Mouse (Mus musculus): ENCODE data around the gene Catsper3. TPM values are rescaled to one million over a fixed set of nuclear protein-coding genes. Genes with fewer than 3 reads are reported as not detected.

The Catsper3 gene
- total RNA-seq, 2 experiments from 2014 or later, result 0.37 TPM; not detected in 1

DNA sequence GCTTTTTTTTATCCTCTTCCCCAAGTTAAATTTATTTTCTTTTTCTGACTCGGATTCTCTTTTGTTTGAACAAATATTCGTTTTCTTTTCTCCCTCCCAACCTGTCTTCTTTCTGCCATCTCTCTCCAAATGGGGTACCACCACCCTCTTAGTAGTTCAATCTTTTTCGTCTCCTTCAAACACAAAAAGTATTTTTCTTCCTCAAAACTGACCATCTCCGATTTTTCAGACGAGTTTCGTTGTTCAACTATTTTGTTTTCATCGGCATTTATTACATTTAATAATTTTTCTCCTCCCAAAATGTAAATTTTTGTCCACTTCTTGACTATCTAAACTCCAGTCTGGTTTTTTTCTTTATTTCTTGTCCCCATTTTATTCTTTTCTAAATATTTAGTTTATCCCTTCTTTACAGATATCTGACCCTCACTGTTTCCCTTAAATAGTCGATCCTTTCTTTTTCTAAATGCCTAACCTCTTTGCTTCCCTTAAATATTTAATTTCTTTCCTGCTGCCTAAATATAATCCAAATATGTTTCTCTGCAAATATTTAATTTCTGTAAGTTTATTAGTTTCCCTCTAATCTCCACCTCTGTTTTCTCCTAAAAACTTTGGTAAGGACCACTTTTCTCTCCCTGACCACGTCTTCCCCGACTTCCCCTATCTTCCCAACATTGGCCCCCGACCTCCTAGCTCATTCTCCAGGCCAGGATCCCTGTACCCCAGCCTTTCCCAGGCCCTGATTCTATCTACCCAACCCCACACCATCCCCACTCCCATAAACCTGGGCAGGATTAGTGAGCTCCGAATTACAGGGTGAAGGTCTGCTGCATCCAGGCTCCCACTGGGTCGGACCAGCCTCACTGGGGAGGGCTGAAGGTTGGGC lies 42.7 kb downstream of the Catsper3 start:
- no peak for DNase-seq (ENCODE audit: low spot score in 2 of 2)

DNA sequence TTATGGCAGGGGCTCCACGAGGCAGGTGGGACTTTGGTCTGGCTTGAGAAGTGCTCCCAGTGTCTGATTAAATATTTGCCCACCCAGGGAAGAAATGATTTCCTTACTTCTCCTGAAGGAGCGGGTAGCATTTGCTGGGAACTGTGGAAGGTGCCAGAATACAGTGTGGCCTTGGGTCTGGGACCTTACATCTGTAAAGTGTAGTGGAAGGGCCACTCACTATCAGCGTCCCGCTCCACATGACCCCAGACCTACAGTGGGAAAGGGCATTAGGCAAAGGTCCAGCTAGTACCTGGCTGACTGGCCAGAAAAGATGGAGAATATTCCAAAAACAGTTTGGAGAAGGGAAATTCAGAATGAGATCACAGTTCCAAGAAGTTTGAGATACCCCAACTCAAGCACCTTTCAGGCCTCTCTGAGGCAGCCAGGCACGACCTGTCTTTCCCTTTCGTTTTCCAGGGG lies 43.3 kb downstream of the Catsper3 start:
- DNase-seq (ENCODE audit: low spot score in 2 of 2), result no peak

DNA sequence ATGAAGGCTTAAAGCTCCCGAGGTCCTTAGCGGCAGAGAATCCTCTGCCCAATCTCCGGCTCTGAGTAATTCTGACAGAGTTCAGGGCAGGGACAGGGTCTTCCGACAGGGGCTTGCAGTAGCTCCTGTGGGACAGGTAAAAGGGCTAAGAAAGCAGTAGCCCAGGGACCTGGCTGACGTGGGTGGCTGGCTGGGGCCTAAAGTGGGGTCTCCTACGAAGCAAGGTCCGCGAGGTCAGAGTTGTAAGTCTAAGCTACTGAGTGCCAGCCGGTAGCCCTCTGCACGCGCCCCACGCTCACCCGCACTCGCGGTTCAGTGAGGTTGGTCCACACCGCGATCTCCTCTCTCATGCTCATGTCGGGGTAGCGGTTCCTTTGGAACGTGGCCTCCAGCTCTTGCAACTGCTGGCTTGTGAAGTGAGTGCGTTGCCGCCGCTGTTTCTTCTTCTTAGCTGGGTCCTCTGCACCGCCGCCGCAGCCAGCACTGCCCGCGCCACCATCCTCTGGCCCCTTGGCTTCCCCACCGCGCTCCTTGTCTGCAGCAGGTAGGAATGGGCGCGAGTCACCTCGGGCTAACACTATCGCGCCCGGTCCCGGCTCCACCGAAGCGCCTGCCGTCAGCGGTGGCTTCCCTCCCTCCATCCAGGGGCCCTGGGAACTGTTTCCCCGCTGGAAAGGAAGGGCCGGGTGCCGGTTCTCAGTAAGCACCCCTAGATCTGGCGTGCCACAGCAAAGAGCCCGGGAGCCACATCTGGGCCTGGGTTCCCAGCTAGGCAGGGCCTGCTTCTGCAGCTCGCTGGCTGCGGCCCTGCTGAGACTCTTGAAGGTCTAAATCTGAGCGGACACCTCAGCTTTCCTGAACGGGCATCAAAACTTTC lies 44.0 kb downstream of the Catsper3 start:
- DNase-seq (ENCODE audit: low spot score in 2 of 2), result no peak

DNA sequence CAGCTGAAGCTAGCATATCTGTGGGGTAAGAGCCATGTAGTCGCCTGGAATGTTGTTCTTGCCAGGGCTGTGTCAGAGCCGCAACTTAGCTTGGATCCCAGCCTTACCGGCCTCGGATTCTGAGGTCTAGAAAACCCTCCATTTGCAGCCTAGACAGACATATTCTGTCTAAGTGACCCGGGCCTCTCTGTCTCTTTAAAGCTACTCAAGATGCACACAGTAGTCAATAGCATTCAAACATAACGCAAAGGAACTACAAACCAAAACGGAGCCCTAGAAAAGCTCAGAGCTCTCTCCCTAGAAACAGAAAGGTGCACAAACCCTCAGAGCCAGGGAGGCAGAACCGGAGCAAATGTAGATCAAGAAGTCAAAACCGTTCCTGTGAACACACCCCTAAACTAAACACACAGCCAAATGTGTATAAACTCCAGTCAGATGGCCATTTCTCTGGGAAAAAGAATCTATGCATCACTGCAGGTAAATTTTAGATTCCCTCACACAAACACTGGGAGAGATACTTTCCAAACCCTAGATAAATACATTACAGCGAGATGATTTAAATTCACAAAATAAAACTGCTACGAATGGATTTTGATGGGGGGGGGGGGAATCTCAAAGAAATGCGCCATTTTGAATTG lies 44.8 kb downstream of the Catsper3 start:
- DNase-seq (ENCODE audit: low spot score in 2 of 2), result no peak

DNA sequence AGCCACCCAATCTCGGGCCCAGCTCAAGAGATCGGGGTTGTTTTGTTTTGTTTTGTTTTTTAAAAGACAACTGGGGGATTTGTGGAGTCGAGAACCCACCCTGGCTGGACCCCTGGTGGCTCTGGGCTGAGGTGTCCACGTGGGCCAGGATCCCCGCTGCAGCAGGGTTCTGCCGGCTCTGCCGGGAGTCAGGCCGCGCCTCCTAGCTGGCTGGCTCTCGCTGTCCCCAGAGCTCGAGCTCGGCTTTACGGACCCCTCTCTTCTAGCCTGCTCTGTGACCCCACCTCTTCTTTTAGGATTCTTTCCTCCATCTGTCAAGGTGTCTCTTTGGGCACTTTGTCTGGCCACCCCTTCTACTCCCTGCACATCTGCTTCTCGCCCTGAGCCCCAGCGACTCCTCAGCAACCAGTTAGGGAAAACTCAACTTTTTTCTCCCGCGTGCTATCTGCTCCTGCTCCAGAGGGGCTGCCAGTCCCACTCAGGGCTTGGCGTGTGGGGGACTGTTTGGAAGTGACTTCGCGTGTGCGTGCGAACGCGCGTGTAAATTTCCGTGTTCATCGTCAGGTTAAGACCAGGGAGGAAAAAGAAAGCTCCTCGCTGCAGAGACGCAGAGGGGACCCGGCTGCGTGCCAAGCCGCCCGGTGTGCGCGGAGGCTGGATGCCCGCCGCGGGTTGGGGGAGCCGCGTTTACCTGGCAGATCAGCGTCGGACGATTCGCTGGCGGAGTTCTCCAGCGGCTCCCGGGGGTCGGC lies 45.9 kb downstream of the Catsper3 start:
- no peak for DNase-seq (ENCODE audit: low spot score in 2 of 2)

DNA sequence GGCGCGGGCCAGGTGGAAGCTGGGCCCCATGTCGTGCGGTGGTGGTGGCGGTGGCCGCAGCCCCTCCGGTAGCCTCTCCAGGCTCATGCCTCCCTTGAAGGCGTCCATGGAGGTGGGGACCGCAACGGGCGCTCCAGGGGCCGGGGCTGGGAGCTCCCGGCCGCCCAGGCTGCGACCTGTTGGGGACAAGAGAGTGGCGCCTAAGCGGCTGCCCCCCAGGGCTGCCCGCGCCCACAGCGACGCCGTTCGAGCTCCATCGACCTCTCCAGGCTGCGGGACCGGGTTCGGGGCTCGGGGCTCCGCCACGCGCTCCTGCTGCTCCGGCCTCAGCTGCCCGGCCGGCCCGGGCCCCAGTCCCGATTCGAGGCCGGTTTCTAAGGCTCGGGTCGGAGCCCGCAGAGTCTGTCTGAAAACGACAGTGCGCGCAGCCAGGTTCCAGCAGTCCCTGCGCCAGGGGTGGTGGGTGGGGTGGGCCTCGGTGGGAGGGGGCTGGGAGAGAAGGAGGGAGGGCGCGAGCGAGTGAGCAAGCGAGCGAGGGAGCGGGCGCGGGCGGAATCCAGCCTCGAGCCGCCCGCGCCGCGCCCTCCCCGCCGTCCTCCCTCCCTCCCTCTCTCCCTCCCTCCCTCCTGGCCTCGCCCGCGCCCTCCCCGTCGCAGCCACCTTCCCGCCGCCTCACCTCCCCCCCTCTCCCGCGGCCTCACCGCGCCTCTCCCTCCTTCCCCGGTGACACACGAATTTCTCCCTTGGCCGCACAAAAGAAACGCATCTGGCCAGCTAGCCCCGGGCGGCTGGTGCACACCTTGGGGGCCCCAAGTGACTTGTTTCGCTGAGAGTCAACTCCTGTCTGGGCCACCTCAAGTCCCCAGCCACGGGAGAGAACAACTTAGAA lies 46.7 kb downstream of the Catsper3 start:
- DNase-seq (ENCODE audit: low spot score in 2 of 2), result no peak

DNA sequence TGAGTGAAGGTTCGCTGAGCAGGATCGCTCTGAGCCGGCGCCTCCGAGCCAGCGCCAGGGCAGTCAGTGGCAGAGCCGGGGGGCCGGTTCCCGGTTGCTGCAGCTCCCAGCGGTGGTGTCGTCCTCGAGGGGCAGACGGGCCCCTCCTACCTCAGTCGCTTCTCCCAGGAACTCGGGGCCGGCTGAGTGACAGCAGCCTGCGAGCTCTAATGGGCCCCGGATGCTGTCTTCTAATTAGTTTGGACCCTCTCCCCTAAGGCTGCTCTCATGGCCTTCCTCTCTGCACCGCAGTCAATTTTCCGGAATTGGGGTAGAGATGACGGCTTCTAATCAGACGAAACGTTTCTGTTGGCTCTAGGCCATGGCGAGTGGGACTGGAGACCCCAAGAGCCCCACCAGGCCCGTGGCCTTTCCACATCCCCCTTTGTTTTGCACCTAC lies 47.4 kb downstream of the Catsper3 start:
- no peak for DNase-seq (ENCODE audit: low spot score in 2 of 2)

DNA sequence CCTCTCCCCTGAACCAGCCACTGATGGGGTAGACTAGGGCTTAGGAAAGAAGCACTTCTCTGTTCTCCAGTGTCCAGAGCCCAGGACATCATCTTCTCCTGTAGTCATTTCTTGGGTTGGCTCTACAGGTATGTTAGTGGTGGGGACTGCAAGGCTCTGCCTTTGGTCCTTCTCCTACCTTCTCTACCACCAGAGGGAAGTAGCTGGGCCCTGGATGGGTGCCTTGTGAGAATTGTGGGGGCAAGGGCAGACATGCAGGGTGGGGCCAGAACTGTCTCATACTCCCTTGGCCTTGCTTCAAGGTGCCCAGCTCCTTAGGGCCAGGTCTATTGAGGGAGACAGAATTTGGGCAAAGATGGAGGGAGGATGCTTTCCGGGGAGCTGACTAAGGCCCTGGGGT lies 48.2 kb downstream of the Catsper3 start:
- DNase-seq (ENCODE audit: low spot score in 2 of 2), result no peak

DNA sequence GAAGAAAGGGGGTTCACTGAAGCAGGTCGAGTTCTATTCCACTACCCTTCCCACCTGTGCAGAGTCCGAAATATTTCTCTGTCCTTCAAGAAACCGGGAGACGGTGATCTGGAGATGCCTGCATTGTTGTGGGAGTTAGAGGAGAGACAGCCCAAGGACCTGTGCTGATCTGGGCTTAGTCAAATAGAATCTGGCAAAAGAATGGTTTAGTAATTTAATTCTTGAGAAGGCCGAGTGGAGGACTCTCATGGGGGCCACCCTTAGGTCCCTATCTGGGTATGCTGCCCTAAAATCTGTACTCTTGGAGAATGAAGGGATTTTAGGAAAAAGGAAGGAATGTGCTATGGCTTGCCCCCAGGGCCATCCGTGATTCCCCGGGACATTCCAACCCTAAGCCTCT lies 49.6 kb downstream of the Catsper3 start:
- DNase-seq (ENCODE audit: low spot score in 2 of 2), result no peak

DNA sequence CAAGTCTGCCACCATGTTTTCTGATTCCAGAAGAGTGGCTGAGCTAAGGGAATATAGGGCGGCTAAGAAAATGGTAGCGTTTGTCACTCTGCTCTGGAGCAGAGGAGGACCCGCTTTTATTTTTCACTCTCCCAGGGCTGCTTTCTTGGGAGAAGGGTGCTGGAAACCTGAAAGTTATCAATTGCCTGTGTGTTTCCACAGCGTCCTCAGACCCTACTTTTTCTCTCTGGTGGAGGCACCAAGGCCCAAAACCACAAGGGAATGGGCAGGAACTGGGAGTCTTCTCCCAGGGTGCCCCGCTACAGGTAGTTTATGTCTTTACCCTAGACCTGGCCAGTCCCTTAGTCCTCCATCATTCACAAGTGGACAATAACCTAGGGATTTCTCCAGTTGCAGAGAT lies 50.3 kb downstream of the Catsper3 start:
- no peak for DNase-seq (ENCODE audit: low spot score in 2 of 2)

DNA sequence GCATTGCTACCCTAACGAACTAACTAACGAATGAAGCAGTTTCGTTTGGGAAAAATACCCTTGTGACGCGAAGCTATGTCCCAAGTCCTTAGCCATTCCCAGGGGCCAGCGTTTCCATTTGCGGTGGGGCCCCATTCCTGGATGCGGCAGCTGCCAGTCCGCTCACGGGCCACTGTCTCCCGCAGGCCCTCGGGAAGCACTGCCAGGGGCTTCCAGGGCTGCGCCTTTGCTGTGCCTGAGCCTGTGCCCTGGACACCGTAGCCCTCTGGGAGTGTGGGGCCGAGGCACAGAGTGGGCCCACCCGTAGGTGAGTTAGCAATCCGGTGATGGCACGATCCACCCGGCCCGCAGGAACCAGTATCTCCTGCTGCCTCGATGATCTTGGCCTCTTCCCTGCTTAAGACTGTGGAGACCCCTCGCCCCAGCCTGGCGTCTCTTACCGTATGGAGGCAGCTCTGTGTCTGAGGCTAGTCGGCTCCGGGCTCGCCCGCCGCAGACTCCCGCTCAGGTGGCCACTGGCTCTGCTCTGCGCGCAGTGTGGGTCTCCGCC lies 51.3 kb downstream of the Catsper3 start:
- no peak for DNase-seq (ENCODE audit: low spot score in 2 of 2)

DNA sequence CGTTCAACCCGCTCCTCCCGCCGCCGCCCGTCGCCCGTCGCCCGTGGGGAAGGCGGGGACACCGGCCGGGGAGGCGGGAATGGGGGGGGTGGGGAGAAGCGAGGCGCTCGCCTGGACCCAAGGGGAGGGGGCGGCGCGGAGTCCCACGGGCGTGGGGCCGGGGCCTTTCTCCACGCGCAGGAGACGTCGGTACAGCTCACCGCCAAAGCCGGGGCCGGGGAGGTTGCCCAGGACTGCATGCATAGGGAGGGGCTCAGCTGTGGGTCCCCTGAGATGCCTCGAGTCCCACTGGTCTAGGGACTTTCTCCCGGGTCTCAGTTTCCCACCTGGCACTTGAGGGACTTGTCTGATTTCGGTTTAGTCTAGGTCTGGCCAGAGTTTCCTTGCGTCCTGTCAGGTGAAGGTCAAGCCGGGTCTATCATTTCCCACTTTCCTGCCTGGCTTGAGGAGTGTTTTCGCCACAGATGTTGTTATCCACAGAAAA lies 51.8 kb downstream of the Catsper3 start, which contains the start of gene Pitx1:
Gene Pitx1 (minus strand): TSS at position 51 of the 484 bp plus-strand sequence.
- no peak for DNase-seq (ENCODE audit: low spot score in 2 of 2)

DNA sequence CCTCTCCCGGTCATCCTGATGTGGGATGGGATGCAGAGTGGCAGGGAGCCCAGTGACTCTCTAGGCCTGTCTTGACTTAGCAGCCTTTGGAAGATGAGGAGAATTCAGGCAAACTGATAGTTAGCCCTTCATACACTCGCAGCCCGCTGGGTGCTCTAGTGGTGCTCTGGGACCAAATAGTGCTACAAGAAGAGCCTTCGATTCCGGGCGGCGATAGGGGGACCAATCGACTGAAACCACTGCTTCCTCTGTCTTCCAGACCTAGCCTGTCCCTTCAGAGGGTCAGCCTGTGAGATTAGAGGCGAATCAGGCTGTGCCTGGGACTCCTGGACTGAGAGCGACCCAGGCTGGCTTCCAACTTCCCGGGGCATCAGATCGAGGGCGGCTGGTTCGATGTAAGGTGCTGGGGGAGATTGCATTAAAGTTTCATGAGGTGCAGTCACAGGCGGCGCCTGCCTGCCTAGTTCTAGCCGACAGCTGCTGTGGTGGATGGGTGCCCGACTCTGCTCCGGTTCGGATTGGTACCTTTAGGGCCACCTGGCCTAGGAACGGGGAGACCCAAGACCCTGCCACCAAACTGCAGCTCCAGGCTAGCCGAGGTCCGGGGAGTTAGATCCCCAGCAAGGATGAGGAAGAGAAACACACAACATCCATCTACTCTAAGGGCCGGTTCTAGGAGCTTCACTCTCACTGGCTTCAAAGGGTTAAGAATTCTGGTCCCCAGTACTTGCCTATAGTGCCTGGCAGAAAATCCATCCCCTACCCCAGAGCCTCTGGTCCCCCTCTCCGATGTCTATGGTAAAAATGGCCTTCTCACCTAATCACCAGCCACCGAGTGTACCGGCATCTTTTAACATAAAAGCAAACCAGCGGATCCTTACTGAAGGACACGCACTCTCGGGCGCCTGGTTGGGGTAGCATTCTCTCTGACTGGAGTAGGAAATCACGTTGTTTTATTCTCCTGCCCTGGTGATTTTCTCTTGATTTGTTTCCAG lies 52.7 kb downstream of the Catsper3 start:
- no peak for DNase-seq (ENCODE audit: low spot score in 2 of 2)

DNA sequence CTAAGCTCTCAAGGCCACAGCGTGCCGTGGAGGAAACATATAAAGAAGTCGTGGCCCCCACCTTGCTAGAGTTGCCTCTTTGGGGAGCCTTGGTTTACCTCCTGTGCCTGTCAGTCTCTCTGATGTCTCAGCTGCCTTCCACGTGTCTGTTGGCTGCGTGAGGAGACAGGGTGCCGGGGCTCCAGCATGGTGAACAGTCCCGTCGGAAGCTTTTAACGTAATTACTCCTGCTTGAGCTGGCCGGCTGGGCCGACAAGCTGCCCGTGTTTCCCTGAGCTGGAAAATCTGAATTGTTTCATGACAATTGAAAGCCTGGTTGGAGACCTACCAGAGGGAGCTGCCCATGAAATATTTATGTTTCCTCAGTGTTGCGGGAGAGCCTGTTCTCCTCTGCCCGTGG lies 55.9 kb downstream of the Catsper3 start:
- no peak for DNase-seq (ENCODE audit: low spot score in 2 of 2)

DNA sequence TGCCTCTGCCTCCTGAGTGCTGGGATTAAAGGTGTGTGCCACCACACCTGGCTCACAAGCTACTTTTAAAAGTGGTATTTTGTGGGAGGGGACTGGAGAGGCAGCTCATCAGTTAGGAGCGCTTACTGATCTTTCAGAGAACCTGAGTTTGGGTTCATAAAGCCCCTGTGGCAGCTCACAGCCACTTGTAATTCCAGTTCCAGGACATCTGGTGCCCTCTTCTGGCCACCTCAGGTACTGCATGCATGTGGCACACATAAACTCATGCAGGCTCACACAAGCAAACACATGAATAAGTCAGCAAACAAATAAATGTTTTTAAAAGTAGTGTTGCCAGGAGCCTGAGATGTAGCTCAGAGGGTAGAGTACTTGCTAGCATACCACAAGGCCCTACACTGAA lies 59.3 kb downstream of the Catsper3 start:
- no peak for DNase-seq (ENCODE audit: low spot score in 2 of 2)

DNA sequence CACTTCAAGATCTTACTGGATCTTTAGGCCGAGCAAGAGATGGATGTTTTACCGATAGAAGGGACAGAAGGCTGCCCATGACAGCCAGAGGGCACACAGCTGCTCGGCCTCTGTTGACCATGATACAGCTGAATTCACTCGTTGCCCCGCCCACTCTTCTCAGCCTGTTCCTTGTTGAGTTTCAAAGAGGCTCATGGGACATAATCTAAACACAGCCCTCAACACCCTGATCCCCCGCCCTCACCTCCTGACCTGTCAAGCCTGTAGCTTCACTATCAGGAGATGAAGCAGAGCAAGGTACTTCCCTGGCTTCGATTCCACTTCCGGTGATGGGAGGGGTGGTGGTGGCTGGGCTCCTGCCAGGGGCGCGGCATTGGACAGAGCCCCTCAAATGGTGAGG lies 63.4 kb downstream of the Catsper3 start:
- DNase-seq (ENCODE audit: low spot score in 2 of 2), result no peak

DNA sequence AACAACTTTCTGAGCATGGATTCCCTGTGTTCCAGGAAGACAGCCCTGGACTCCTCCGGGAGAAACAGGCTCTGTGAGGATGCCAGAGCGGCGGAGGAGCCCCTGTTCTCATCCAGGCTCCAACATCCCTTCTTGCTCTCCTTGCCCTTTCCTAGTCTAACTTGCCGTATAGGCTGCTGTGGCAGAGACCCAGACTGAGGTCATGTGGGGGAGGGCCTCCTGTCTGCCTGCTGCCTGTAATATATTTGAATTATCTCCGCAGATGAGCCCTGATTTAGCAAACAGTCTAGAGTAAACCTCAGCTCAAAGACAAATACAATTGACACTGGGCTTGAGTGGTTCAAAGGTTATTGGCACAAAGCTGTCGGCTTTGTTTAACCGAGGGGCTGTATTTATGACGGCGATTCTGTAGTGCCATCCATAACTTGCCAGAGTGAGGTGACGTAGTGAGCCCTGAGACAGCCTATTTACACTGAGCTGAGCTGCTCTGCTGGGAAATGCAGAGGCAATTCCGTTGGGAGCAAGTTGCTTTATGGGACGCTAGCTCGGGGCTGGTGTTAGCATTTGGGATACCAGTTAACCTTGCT lies 64.3 kb downstream of the Catsper3 start:
- DNase-seq (ENCODE audit: low spot score in 2 of 2), result no peak

DNA sequence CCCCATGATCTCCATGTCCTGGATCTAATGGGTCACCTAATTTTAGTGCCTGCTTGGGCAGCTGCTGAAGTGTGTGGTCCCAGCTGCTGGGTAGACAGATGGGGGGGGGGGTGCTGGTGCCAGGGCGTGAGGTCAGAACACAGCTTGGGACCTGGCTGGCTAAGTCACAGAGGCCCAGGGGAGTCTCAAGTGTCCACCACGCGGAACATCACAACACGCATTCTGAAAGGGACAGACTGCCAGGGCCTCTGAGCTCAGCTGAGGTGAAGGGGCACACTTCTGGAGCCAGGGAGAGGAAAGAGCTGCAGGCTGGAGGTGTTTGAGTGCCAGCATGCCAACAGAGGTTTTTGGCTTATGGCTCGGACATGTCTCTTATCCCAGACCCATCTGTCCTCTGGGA lies 66.4 kb downstream of the Catsper3 start:
- no peak for DNase-seq (ENCODE audit: low spot score in 2 of 2)
